Mouse (Mus musculus): ENCODE measurements around the gene Erbb2.
A peak's percentile ranks its signal among the peaks of the same experiment; 100 is the strongest.

Gene Erbb2

GRCm38 (mm10) chr11:98457367-98458120 is 45.3 kb downstream of the Erbb2 start:
- DNase-seq (ENCODE audit: low read depth, low spot score) = peak; percentile 94

GRCm38 (mm10) chr11:98458121-98458990 is 46.1 kb downstream of the Erbb2 start:
- DNase-seq (ENCODE audit: low read depth, low spot score) = no peak

- DNase-seq (ENCODE audit: low read depth, low spot score) = peak; percentile 54
These were observed 46.9 kb downstream of the Erbb2 start for GRCm38 (mm10) chr11:98459071-98459741.

GRCm38 (mm10) chr11:98459860-98460259 is 47.6 kb downstream of the Erbb2 start:
- no peak for DNase-seq (ENCODE audit: low read depth, low spot score)

GRCm38 (mm10) chr11:98461109-98461720 is 48.9 kb downstream of the Erbb2 start:
- DNase-seq (ENCODE audit: low read depth, low spot score) = no peak

GRCm38 (mm10) chr11:98462255-98462654 is 50.0 kb downstream of the Erbb2 start:
- DNase-seq (ENCODE audit: low read depth, low spot score) = no peak

- DNase-seq (ENCODE audit: low read depth, low spot score) = no peak
These were observed 51.6 kb downstream of the Erbb2 start for GRCm38 (mm10) chr11:98463911-98464310.

- no peak for DNase-seq (ENCODE audit: low read depth, low spot score)
These were observed 52.2 kb downstream of the Erbb2 start for GRCm38 (mm10) chr11:98464516-98464915.

GRCm38 (mm10) chr11:98469761-98470714 is 57.8 kb downstream of the Erbb2 start:
- DNase-seq (ENCODE audit: low read depth, low spot score) = no peak

- no peak for DNase-seq (ENCODE audit: low read depth, low spot score)
These were observed 58.5 kb downstream of the Erbb2 start for GRCm38 (mm10) chr11:98470795-98471194.

GRCm38 (mm10) chr11:98472696-98473095 is 60.4 kb downstream of the Erbb2 start:
- peak; percentile 55 for DNase-seq (ENCODE audit: low read depth, low spot score)

GRCm38 (mm10) chr11:98473916-98474479 is 61.7 kb downstream of the Erbb2 start:
- no peak for DNase-seq (ENCODE audit: low read depth, low spot score)

GRCm38 (mm10) chr11:98474967-98475366 is 62.7 kb downstream of the Erbb2 start:
- no peak for DNase-seq (ENCODE audit: low read depth, low spot score)

GRCm38 (mm10) chr11:98475630-98476433 is 63.6 kb downstream of the Erbb2 start:
- no peak for DNase-seq (ENCODE audit: low read depth, low spot score)

- DNase-seq (ENCODE audit: low read depth, low spot score) = no peak
These were observed 64.2 kb downstream of the Erbb2 start for GRCm38 (mm10) chr11:98476434-98476807.

- no peak for DNase-seq (ENCODE audit: low read depth, low spot score)
These were observed 64.9 kb downstream of the Erbb2 start for GRCm38 (mm10) chr11:98477011-98477701.

GRCm38 (mm10) chr11:98479026-98479939 is 67.0 kb downstream of the Erbb2 start:
- no peak for DNase-seq (ENCODE audit: low read depth, low spot score)
